Mouse (Mus musculus) kidney, embryonic 15.5 days (tissue): ENCODE measurements around the gene Cox6b2. TPM values are rescaled to one million over a fixed set of nuclear protein-coding genes. Genes with fewer than 3 reads are reported as not detected.
A peak's percentile ranks its signal among the peaks of the same experiment; 100 is the strongest.

Experiments used
- ATAC-seq: fragments of 200-750 bp; cut with Nextera tagmentation; replicated peaks from 2 replicates; pipeline ENCODE4 v1.8.0; 2017; ENCODE audit warnings: moderate TSS enrichment; ENCODE audit not compliant: low FRiP score
- H3K27ac ChIP-seq: fragments of 300-500 bp; sonication (generic); 2 replicates; pipeline ENCODE4 v1.5.1; 2015; ENCODE audit warnings: mild to moderate bottlenecking, inconsistent platforms
- H3K27me3 ChIP-seq: fragments of 300-500 bp; sonication (generic); 2 replicates; pipeline ENCODE4 v1.6.1; 2015; ENCODE audit warnings: inconsistent platforms
- H3K36me3 ChIP-seq: fragments of 300-500 bp; sonication (generic); 2 replicates; pipeline ENCODE4 v1.6.1; 2015; ENCODE audit warnings: inconsistent platforms
- H3K4me1 ChIP-seq: fragments of 300-500 bp; sonication (generic); 2 replicates; pipeline ENCODE4 v1.6.1; 2015; ENCODE audit warnings: inconsistent platforms
- H3K4me2 ChIP-seq: fragments of 300-500 bp; sonication (generic); 2 replicates; pipeline ENCODE4 v1.6.1; 2015; ENCODE audit warnings: moderate library complexity, mild to moderate bottlenecking, inconsistent platforms
- H3K4me3 ChIP-seq: fragments of 300-500 bp; sonication (generic); replicated peaks from 2 replicates; pipeline ENCODE4 v1.5.1; 2015; ENCODE audit warnings: mild to moderate bottlenecking, inconsistent platforms
- H3K9ac ChIP-seq: fragments of 300-500 bp; sonication (generic); 2 replicates; pipeline ENCODE4 v1.6.1; 2015; ENCODE audit warnings: mild to moderate bottlenecking, inconsistent platforms
- H3K9me3 ChIP-seq: fragments of 300-500 bp; sonication (generic); replicated peaks from 2 replicates; pipeline ENCODE4 v1.6.1; 2016; ENCODE audit warnings: inconsistent platforms
- WGBS: fragments of 180-500 bp; shearing (Covaris S2); methylation state at CpG from one replicate; pipeline ENCODE4 v1.1.7; 2015; ENCODE audit warnings: mixed read lengths; 5-methylcytosine and 5-hydroxymethylcytosine counted together
- polyA plus RNA-seq: library from polyadenylated mRNA; unstranded; fragments of >200 nt; fragmentation: Nextera tagmentation; extraction: Ambion mirVana; gene quantifications from 2 replicates; pipeline ENCODE4 v1.2.1, GENCODE M21; 2015

Gene Cox6b2
- polyA plus RNA-seq, 1 experiment from 2014 or later, result 78.0 TPM

- H3K27me3 ChIP-seq, result peaks cover 23% of the 10 kb centered on the region
- H3K27ac ChIP-seq, result no peak within 1 kb of the TSS
- H3K4me3 ChIP-seq, result no peak within 1 kb of the TSS
- peaks cover 22% of the 10 kb centered on the region for H3K4me1 ChIP-seq
- H3K9me3 ChIP-seq, result no peaks in the 10 kb centered on the region
- no peak within 1 kb of the TSS for H3K4me2 ChIP-seq
- no peak within 1 kb of the TSS for H3K9ac ChIP-seq
- 0 out of 2 replicates have a peak, but pooled peaks cover 3% of the 10 kb centered on the region for H3K36me3 ChIP-seq
- no peak for ATAC-seq
- 76% methylated on average over 2 of the region's 2 CpGs for WGBS
Measured at GRCm38 (mm10) chr7:4782759-4783158, 29.9 kb upstream of the Cox6b2 start, which contains the start of the genes Il11 and Tmem190. TSS of gene Il11 (minus strand) at chr7:4782859. TSS of gene Tmem190 (plus strand) at chr7:4782937.

GRCm38 (mm10) chr7:4782130-4782529 lies 29.2 kb upstream of the Cox6b2 start:
- H3K9me3 ChIP-seq, result no peaks in the 10 kb centered on the region
- no peak for ATAC-seq
- no peak overlapping the region for H3K4me3 ChIP-seq
- H3K27ac ChIP-seq, result no peak overlapping the region
- peaks cover 29% of the 10 kb centered on the region for H3K27me3 ChIP-seq
- H3K4me2 ChIP-seq, result no peak overlapping the region
- H3K36me3 ChIP-seq, result 0 out of 2 replicates have a peak, but pooled peaks cover 3% of the 10 kb centered on the region
- WGBS, result 51% methylated on average over 3 of the region's 3 CpGs
- H3K9ac ChIP-seq, result no peak overlapping the region
- peaks cover 28% of the 10 kb centered on the region for H3K4me1 ChIP-seq

GRCm38 (mm10) chr7:4779921-4780320 lies 27.0 kb upstream of the Cox6b2 start:
- 31% methylated on average over 5 of the region's 5 CpGs for WGBS
- Histone ChIP-seq H3K4me1 (peaks cover 33% of the 10 kb centered on the region), H3K27me3 (peaks cover 51% of the 10 kb centered on the region), H3K9me3 (no peaks in the 10 kb centered on the region), H3K9ac (no peak overlapping the region), H3K36me3 (0 out of 2 replicates have a peak, but pooled peaks cover 3% of the 10 kb centered on the region), H3K4me2 (no peak overlapping the region), H3K27ac (no peak overlapping the region), H3K4me3 (no peak overlapping the region)
- no peak for ATAC-seq

DNA sequence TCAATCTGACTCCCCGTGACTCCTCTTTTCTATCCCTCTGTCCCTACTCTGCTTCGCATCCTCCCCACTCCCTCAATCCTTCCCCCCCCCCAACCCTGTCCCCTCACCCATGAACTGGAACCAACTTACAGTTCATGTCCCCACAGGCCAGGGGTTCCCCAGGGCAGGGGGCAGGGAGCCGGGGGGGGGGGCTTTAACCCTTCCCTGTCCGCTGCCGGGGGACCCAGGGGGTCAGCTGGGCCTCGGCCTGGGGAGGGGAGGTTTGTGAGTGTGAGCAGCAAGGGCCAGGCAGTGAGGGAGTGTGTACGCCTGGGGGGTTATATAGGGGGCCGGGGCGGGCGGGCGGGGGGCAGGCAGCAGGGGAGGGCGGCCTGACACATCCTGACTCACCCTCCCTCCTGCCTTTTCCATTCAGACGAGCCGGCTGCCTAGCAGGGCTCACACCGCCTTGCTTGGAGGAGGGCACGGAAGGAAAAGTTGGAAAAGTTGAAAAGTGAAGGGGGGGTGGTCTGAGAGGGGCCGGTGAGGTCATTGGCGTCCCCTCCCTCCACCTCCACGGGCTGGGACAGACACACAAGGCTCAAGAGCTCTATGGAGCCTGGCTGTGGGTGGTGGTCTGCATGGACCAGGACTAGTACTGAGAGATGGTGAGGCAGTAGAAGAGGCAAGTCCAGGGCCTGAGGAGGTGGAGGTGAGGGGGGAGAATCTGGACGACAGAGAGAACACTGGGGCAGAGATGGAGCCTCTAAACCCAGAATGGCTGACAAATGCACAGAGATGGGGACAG lies 25.1 kb upstream of the Cox6b2 start:
- Histone ChIP-seq H3K36me3 (no peaks in the 10 kb centered on the region), H3K4me2 (peak overlapping the region; percentile 53), H3K27ac (no peak overlapping the region), H3K27me3 (peaks cover 60% of the 10 kb centered on the region), H3K4me3 (peak overlapping the region; percentile 34), H3K4me1 (peaks cover 33% of the 10 kb centered on the region), H3K9ac (0 out of 2 replicates have a peak overlapping the region, but pooled peaks have one; percentile 14), H3K9me3 (no peaks in the 10 kb centered on the region)
- ATAC-seq, result peak; percentile 26; the same call in 1 of the 2 replicates
- 5% methylated on average over 15 of the region's 20 CpGs for WGBS

GRCm38 (mm10) chr7:4776861-4777830 lies 24.3 kb upstream of the Cox6b2 start:
- peak overlapping the region; percentile 53 for H3K4me2 ChIP-seq
- H3K27me3 ChIP-seq, result peaks cover 60% of the 10 kb centered on the region
- H3K36me3 ChIP-seq, result no peaks in the 10 kb centered on the region
- H3K27ac ChIP-seq, result no peak overlapping the region
- peak overlapping the region; percentile 14; the same call in 1 of the 2 replicates for H3K9ac ChIP-seq
- WGBS, result under 1% methylated on average over 55 of the region's 56 CpGs
- H3K4me3 ChIP-seq, result peak overlapping the region; percentile 34
- H3K9me3 ChIP-seq, result no peaks in the 10 kb centered on the region
- ATAC-seq, result peak; percentile 82
- peaks cover 33% of the 10 kb centered on the region for H3K4me1 ChIP-seq

GRCm38 (mm10) chr7:4776131-4776530 lies 23.2 kb upstream of the Cox6b2 start:
- ATAC-seq, result no peak
- 45% methylated on average over 10 of the region's 10 CpGs for WGBS
- no peak overlapping the region for H3K4me3 ChIP-seq

DNA sequence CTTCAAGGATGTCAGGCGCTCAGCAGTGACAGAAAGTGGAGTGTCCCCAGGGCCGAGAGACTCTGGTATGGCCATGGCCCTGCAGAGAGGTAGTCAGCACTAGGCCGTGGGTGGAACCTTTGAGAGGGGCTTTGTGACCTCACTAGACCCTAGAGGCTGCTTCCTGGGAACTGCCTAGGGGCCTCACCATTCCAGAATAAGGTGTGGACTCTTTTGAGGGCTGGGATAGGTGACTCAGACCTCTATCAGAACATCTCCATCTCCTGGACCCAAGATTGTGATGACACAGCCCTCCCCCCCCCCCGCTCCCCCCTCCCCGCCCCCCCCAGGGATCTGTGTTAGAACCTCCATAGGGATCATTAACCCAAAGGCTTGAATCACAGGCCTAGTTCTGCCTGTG lies 18.3 kb upstream of the Cox6b2 start, which contains the start of gene Fam71e2:
Gene Fam71e2 (minus strand): TSS at position 101 of the 400 bp plus-strand sequence.
- peaks cover 24% of the 10 kb centered on the region for H3K27me3 ChIP-seq
- H3K27ac ChIP-seq, result no peak within 1 kb of the TSS
- H3K4me2 ChIP-seq, result no peak within 1 kb of the TSS
- H3K36me3 ChIP-seq, result no peaks in the 10 kb centered on the region
- H3K9ac ChIP-seq, result no peak within 1 kb of the TSS
- H3K9me3 ChIP-seq, result no peaks in the 10 kb centered on the region
- no peaks in the 10 kb centered on the region for H3K4me1 ChIP-seq
- no peak within 1 kb of the TSS for H3K4me3 ChIP-seq
- WGBS, result 80% methylated on average over 3 of the region's 5 CpGs
- no peak for ATAC-seq

More at GRCm38 (mm10) chr7:4776131-4776530, 23.2 kb upstream of the Cox6b2 start:
- H3K9ac ChIP-seq, result no peak overlapping the region
- no peaks in the 10 kb centered on the region for H3K36me3 ChIP-seq
- H3K27me3 ChIP-seq, result peaks cover 60% of the 10 kb centered on the region
- no peak overlapping the region for H3K4me2 ChIP-seq
- H3K9me3 ChIP-seq, result no peaks in the 10 kb centered on the region
- no peak overlapping the region for H3K27ac ChIP-seq
- H3K4me1 ChIP-seq, result peaks cover 28% of the 10 kb centered on the region

DNA sequence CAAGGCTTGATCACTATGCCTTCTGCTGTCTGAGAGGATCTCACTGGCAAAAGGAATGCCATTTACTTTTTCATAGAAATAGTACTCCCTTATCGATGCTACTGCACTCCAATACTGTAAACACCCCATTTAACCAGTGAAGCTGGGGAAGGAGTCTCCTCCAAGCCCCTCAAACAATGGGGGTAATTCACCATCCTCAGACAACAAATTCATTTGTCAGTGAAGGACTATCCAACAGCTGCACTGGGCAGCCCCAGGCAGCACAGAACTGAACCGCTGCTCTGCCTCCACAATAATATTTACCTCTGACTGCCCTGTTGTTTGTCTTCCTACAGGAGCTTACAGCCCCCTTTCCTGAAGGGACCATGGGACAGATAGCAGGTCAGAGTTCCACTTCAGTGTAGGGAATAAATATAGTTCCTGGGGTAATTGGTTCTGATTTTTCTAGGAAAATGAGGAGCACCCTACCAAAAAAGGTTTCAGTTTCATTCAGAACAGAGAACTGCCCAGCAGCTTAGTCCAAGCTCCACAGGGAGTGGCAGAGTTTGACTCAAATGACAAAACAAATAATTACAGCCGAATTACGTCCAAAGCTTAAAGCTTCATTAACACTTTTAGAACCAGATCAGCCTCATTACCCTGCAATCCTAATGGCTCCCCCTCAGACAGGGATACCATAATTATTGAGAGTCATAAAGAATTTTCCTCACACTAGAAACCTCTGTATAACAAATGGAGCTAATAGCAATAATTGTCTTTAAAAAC lies 12.2 kb upstream of the Cox6b2 start:
- WGBS, result 13% methylated on average over 4 of the region's 4 CpGs
- no peaks in the 10 kb centered on the region for H3K36me3 ChIP-seq
- no peaks in the 10 kb centered on the region for H3K9me3 ChIP-seq
- H3K4me3 ChIP-seq, result no peak overlapping the region
- peaks cover 6% of the 10 kb centered on the region; the same call in 1 of the 2 replicates for H3K27me3 ChIP-seq
- no peak overlapping the region for H3K9ac ChIP-seq
- 0 out of 2 replicates have a peak, but pooled peaks cover 5% of the 10 kb centered on the region for H3K4me1 ChIP-seq
- ATAC-seq, result no peak
- no peak overlapping the region for H3K27ac ChIP-seq
- no peak overlapping the region for H3K4me2 ChIP-seq

DNA sequence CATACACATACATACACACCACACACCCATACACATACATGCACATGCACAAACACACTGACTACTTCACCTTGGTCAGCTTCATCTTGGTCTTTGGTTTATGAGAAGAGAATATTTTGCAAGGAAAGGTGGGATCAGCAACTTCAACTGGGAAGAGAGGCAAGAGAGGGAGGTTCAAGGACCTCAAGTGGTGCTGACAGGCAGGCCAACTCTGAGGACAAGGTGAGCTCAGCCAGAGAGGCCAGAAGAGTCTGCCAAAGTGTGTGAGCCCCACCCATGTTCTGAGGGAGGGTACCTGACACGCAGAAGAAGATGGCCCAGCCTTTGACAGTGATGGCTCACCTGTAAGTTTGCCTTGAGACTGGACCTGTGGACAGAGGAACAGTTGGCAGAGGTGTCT lies 6.8 kb upstream of the Cox6b2 start:
- Histone ChIP-seq H3K9me3 (0 out of 2 replicates have a peak, but pooled peaks cover 3% of the 10 kb centered on the region), H3K9ac (no peak overlapping the region), H3K27ac (no peak overlapping the region), H3K4me3 (no peak overlapping the region), H3K36me3 (no peaks in the 10 kb centered on the region), H3K4me1 (0 out of 2 replicates have a peak, but pooled peaks cover under 1% of the 10 kb centered on the region), H3K27me3 (no peaks in the 10 kb centered on the region), H3K4me2 (no peak overlapping the region)
- ATAC-seq, result no peak
- 46% methylated on average over 1 of the region's 1 CpGs for WGBS

- H3K27me3 ChIP-seq, result no peaks in the 10 kb centered on the region
- peaks cover 22% of the 10 kb centered on the region for H3K4me1 ChIP-seq
- H3K27ac ChIP-seq, result peak overlapping the region; percentile 90
- peak overlapping the region; percentile 85 for H3K4me2 ChIP-seq
- whole genome bisulfite sequencing, result 2% methylated on average over 29 of the region's 30 CpGs
- 0 out of 2 replicates have a peak, but pooled peaks cover 3% of the 10 kb centered on the region for H3K9me3 ChIP-seq
- peak overlapping the region; percentile 36 for H3K9ac ChIP-seq
- peak; percentile 84 for ATAC-seq
- peaks cover 5% of the 10 kb centered on the region; the same call in 1 of the 2 replicates for H3K36me3 ChIP-seq
- peak overlapping the region; percentile 54 for H3K4me3 ChIP-seq
Measured at GRCm38 (mm10) chr7:4751971-4752820, 698 bp downstream of the Cox6b2 start.
